Mouse (Mus musculus): ENCODE data around the gene Dtnb.

The Dtnb gene

DNA sequence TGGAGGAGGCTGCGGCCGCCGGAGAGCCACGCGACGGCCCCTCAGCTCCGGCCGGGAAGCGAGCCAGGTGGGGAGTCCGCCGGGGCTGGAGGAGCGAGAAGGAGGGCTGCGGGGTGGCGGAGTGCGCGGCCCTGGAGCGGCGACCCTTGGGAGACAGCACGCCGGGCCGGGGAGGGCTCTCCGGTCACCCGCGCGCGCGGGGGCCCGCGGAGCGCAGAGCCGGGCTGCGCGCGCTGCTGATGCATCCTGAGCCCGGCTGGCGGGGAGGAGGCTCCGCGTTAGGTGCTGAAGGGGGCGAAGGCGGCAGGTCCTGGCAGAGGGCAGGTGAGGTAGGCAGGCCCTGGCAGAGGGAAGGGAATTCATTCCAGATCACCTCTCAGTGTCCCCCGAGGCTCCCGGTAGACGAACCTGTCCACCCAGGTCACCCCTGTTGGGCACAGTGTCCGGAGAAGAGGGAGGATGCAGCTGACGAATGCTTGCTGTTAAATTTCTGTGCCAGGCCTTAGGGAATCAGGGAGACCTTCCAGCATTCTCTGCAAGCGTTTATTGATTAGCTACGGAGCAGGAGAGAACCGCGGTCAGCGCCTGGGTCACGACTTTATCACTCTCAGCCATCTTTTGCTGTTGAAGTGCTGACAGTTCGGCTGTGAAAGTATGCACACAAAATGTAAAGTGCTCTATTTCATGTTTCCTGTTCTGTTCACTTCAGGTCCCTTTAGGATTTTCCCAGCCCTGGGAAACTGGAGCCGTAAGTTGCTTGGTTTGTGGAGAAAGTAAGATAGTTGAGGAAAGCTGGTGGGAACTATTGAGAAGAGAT is 608 bp downstream of the Dtnb start:
- DNase-seq (ENCODE audit: low spot score), result no peak

DNA sequence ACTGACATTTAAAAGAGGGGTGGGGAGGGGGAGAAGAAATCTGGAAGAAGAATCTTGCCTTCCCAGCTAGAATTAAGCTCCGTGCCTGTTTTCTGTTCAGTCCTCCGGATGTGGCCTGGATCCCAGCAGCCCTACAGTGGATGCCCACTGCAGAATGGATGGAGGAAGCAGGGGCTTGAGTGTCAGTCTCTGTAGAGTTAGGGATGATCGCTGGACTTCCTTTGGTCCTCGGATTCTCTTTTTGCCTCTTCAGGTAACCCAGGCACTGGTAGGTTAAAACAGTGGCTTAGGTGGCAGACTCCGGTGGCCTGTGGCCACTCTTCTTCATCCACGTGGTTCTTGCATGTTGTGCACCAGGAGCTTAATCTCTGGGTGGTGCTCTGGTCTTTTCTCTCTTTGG is 1.2 kb downstream of the Dtnb start:
- no peak for DNase-seq (ENCODE audit: low spot score)

DNA sequence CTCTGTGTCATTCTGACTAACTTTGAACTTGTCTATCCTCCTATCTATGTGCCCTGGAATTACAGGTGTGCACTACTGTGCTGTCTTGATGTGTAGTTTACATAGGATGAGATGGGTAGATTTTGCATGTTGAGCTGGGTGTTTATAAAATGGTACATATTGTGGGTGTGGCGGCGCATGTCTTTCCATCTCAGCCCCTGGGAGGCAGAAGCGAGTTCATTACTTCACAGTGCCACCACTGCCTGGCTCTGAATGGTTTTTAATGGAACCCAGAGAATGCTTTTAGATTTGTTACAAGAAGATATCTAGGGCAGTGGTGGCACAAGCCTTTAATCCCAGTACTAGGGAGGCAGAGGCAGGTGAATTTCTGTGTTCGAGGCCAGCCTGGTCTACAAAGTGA is 2.5 kb downstream of the Dtnb start:
- no peak for DNase-seq (ENCODE audit: low spot score)

DNA sequence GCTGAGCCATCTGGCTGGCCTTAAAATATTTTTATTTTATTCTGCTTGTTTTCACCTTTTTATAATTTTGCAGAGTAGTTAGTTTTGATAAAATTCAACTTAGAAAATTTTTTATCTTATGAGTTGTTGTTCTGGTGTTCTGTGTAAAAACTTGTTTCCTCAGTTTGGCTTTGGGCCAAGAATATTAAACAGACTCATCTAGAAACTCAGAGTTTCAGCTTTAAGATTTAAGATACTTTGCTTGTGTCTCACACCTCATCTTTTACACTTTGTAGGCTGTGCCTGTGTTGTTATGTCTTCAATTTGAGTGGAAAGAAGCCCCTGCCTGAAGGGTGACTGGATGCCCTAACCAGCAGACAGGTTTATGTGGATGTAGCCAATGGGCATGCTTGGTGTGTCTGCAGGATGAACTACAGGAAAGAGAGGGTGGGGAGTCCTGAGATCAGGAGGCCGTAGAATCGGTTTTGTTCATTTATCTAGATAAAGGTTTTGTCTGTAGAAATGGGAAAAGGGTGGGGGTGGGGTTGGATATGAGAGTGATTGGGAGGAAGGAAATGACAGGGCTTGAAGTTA is 7.9 kb downstream of the Dtnb start:
- DNase-seq (ENCODE audit: low spot score), result no peak

DNA sequence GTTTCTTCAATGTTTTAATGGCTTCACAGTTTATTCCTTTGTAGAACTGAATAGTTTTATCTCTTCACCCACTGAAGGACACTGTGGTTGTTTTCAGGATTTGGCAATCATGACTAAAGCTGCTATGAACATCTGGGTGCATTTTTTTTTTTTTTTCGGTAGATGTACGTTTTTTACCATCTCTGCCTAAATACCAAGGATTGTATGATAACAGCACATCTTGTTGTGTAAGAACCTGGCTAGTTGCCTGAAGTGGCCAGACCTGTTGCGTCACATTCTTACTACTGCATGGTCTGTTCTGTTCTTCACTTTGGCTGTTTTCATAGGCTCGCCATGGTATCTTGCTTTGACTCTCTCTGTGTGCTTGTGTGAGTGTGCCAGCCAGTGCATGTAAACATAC is 10.4 kb downstream of the Dtnb start:
- DNase-seq (ENCODE audit: low spot score), result no peak

DNA sequence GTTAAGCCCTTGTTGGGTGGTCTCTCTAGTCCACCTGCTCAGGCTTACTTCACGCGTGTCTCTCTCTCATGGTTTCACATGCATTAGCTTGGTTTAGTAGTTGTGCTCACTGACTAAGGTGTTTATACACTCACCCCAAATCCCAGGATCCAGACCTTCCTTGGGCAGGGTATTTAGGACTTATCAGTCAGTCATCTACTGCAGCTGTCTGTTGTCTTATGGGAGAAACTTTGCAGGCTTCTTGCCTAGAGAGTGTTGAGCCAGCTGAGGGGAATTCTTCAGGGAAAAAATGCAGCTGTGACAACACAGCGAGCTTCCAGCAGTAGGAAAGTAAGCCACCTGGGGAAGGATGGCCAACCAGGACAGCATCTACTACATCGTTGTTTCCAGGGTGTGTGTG is 13.3 kb downstream of the Dtnb start:
- DNase-seq (ENCODE audit: low spot score), result no peak

DNA sequence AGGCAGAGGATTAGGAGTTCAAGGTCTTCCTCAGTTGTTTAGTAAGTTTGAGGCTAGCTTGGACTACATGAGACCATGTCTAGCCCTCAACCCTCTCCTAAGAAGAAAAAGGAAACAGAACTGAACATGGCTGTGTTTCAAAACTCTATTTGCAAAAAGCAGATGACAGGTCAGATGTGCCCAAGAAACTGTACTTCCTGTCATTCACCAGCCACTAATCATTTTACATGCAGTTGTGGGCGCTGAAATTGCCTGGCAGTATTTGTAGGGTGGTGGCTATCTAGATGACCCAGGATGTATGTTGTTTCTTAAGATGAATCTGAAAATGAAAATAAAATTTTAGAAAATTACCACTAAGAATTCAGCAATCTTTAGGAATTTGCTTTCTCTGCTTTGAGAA is 14.8 kb downstream of the Dtnb start:
- DNase-seq (ENCODE audit: low spot score), result no peak

DNA sequence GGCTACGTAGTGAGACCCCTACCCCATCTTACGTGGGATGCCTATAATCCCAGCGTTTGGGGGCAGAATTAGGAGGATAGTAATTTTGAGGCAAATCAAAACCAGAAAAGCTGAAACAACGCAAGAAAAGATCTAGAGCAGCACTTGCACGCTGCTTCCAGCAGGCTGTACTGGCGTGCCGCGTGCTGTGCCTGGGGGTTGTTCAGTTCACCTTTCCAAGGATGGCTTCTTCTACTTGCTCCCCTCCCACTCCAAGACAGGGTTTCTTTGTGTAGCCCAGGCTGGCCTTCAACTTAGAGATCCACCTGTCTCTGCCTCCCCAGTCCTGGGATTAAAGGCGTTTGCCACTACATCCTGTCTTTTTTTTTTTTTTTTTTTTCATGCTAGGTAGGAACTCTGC is 17.9 kb downstream of the Dtnb start:
- no peak for DNase-seq (ENCODE audit: low spot score)

DNA sequence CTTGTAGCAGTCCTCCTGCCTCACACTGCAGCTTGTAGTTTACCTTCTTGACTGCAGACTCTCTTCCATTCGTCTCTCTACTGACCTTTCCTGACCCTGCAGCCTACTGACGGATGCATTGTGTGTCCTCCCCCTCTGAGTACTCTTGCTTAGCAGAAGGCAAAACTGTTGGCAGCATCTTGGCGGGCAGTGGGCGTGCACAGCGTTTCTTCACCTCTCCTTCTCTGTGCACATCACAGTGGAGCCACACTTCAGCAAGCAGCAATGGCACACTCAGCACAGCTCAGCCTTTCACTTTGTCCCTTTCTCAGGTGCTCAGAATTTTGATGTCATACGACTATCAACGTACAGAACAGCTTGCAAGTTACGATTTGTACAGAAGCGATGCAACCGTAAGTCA is 19.4 kb downstream of the Dtnb start:
- DNase-seq (ENCODE audit: low spot score), result no peak

DNA sequence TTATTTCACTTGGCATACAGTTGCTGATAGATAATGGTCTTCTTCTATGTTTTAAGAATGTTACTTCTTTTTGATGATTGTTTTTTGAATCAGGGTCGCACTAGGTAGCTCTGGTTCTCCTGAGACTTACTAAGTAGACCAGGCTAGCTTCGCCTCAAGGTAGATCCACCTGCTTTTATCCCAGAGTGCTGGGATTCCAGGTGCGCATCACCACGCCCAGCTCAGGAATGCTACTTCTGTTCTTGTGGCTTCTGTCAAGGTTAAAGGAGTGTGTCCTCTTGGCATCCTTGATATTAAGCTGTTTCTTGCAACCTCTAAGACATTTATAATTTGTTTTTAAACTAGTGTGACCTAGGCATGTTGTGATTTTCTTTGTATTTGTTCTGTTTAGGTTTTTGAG is 30.6 kb downstream of the Dtnb start:
- no peak for DNase-seq (ENCODE audit: low spot score)

DNA sequence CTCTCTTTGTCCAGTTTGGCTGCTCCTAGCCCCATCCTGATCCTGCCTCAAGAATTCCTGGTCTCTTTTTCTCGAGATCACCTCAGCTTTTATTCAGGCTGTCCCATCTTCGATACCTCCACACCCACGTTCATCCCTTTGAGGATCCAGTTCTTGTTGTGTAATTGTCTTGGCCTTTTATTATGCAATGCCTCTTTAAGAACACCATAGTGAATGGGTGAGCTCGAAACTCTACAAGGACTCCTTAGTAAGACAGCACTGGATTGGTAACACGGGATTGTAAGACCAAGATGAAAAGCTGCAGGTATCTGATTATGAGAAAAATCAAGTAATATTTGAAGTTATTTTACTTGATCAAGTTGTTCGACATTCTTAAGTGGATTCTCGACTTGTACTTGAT is 34.0 kb downstream of the Dtnb start:
- no peak for DNase-seq (ENCODE audit: low spot score)

DNA sequence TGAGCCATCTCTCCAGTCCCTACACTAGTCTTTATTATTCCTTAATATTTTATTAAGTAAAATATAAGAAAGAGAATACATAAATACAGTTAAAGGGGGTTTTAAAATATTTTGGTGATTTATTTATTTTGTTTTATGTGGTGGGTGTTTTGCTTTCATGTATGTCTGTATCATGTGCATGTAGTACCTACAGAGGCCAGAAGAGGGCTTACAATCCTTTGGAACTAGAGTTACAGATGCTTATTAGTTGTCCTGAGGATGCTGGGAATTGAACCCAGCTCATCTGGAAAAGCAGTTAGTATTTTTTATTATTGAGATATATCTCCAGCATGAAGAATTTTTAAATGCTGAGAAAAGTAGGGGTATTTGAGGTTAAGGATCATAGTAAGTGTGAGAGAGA is 37.6 kb downstream of the Dtnb start:
- DNase-seq (ENCODE audit: low spot score), result no peak

DNA sequence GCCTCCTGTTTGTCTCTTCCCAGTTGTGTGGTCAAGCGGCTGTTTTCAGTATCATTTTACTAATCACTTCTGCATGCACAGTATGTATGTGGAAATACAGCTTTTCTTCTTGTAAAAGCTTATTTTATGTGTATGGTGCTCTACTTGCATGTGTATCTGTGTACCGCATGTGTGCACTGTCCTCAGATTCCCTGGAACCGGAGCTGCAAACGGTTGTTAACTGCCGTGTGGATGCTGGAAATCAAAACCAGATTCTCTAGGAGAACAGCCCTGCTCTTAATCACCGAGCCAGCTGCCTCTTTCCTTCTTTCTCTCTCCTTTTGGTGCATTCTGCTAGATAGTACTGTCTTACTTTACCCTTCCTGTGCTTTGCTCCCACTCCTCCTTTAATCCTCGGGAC is 39.7 kb downstream of the Dtnb start:
- no peak for DNase-seq (ENCODE audit: low spot score)

DNA sequence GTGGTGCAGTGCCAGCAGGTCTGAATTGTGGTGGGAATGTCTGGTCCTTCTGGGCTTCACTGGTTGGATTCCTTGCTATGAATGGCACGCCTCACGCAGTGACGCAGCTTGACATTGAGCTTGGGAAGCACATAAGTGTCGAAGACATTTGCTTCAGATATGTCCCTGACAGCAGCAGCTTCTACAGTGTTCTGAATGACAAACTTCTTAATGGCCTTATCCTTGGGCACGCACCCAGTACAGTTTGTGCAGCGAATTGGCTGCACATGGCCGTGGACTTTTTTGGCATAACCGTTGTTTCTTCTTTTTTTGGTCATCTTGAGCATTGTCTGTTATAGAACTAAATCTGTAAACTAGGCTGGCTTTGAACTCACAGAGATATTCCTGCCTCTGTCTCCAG is 42.9 kb downstream of the Dtnb start:
- DNase-seq (ENCODE audit: low spot score), result no peak

DNA sequence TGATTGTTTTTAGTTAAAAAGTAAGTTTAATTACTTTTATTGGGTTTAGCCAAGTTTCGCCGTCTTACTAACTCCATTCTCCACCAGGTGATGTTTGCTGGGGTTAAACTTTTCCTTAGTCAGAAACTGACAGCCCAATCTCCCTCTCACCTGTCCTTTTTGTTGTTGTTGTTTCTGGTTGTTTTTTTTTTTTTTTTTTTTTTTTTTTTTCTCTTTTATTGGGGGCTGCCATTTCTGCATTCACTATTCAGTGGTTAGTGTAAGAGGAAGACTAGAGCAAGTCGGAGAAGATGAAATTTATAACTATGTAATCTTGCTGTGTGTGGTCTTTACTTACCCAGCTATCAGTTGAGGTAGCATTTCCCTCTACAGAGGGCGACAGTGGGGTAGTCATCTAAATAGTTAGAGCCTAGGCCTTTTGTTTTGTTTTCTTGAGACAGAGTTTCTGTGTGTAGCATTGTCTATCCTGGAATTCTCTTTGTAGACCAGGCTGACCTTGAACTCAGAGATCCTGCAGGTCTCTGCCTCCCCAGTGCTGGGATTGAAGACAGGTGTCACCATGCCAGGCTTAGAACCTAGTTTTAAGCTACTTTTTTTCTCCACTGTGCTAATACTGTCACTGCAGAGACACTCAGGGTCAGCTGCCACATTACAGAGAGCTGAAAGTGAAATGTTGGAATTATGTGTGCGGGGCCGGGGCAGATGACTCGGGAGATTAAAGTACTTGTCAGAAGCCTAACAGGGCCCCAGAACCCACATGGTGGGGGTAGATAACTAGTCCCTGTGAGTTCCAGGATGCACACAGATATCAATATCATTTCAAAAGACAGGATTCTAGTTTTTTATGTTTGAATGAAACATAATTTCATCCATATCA is 46.2 kb downstream of the Dtnb start:
- DNase-seq (ENCODE audit: low spot score), result no peak

DNA sequence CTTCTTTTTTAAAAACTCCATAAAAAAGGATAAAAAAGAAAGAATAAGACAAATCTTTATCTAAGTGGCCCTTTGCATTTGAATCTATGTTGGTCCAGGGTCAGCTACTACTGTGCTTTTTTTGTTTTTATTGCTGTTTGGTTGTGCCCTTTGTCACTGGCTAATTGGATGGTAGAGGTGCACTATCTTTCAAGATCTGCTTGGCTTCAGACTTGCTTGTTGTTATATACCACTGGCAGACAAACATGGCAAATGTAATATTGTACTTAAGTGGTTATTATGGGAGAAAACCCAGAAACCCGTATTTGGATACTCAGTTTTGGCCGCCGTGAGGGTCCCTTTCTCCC is 46.8 kb downstream of the Dtnb start:
- no peak for DNase-seq (ENCODE audit: low spot score)

DNA sequence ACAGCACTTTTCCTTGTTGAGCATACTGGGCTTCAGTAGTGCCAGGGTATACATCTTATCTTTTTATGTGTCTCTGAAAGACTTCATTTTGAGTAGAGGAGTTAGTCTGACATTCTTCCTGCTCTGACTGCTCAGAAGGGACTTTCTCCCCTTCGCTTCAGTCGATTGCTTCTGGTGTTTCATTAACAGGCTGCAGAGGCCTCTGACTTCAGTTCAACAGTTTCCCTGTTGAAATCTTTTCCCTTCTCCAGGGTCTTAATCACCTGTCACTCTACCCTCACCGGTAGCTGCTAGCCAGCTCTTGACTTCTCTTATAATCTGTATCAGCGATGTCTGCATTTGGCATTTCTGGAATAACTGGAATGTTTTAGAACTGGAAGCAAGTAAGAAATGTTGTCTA is 54.7 kb downstream of the Dtnb start:
- no peak for DNase-seq (ENCODE audit: low spot score)

DNA sequence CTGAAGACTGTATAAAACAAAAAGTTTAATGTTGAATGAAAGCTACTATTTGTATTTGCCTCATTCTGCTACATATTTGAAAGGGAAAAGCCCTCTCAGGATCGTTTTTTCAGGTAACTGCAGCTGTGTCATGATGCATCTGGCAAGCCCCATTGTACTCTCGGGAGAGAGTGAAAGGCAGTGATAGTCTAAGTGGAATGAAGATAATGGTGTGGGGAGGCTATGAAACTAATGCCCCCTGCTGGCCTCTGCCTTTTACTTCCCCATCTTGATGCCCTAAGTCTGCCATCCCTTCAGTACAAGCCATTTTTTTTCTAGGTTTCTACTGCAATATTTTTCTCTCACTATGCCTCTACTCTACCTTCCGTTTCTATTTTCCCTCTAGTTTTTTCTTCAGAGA is 69.8 kb downstream of the Dtnb start:
- no peak for DNase-seq (ENCODE audit: low spot score)

DNA sequence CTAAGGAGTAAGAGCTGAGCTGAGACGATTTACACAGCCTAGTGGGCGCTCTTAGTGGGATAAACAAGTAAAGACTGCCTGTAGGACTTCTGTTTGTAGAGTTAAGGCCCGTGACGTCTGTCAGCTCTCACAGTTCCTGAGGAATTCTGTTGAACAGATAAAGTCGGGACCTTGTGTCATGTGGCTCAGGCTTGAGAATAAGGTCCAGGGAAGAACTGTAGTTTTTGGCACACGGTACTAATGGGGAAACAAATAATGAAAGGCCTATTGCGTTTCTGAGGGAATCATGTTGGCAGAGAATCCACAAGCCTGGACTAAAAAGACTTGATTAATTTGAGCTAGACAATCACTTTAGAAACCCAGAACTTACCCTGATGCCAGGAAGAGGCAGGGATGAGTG is 84.6 kb downstream of the Dtnb start:
- no peak for DNase-seq (ENCODE audit: low spot score)

DNA sequence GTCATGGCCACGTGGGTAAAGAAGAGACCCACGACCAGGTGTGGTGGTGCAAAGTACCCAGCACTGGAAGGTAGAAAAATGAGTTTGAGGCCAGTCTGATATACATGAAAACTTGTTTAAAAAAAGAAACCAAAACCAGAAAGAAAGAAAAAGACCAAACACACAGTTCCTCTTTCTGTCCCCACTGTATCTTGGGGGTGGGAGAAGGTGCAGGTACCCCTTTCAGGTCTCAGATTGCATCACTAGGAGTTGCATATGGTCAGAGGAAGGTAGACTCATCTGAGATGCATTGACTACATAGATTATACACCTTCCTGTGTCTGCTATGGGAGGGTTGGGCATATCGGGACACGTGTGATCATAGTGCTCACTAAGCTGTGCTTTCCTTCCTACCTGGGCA is 85.1 kb downstream of the Dtnb start:
- no peak for DNase-seq (ENCODE audit: low spot score)

DNA sequence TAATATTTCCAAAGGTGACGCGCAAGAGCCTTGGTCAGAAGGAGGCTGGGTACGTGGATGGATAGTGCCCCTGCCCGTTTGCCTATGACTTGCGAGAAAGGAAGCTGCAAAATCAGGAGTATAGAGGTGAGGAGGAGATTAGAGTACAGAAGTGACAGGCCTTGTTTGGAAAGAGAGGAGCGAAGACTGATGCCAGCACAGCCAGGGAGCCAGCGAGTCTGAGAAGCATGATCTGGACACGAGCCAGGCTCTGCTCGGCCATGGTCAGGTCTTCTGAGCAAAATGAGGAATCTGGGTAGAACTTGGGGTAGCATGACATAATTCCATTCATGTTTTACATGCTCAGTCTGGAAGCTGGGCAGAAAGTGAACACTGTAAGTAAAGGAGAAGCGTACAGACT is 85.6 kb downstream of the Dtnb start:
- no peak for DNase-seq (ENCODE audit: low spot score)

DNA sequence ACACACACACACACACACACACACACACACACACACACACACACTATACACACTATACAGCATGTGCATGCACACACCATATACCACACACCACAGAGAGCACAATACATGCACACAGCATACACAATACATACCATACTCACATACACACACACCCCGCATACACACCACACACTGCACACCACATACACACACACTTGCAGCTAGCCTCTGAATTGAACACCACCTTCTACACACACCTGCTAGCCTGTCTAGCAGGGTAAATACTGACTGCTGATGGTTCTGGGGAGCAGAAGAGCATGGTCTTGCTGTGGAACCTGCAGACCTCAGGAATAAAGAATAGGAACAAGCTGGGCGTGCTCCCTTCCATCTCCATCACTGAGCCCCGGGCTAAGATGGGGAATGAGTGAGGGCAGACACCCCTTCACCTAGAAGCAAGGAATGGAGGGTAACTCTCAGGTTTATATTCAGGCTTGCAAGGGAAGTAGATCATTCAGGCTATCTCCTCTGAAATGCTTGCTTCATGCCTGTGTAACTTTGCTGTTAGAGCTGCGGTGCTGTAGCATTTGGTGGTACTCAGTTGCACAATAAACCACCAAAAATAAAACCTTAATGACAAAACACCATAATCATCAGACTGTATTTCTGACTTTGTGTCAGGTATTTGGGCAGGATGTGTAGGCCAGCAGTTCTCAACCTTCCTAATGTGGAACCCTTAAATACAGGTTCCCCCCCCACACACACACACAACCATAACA is 87.6 kb downstream of the Dtnb start:
- no peak for DNase-seq (ENCODE audit: low spot score)
